Mouse (Mus musculus) urinary bladder, adult 2 months (tissue): ENCODE measurements around the gene Lrrn1. TPM values are rescaled to one million over a fixed set of nuclear protein-coding genes. Genes with fewer than 3 reads are reported as not detected.

ENCODE experiments used
- DNase-seq: peaks from one replicate; pipeline ENCODE4 v3.0.0; 2022; ENCODE audit warnings: low spot score
- polyA plus RNA-seq: library from polyadenylated mRNA; depleted of rRNA; stranded (reverse); fragments of >200 nt; gene quantifications from 2 replicates; pipeline ENCODE4 v1.2.3, GENCODE M21; 2012

Gene Lrrn1
- polyA plus RNA-seq, 1 experiment = 0.58 TPM

- no peak for DNase-seq
Measured at GRCm38 (mm10) chr6:107583759-107584383, 54.3 kb downstream of the Lrrn1 start.

DNA sequence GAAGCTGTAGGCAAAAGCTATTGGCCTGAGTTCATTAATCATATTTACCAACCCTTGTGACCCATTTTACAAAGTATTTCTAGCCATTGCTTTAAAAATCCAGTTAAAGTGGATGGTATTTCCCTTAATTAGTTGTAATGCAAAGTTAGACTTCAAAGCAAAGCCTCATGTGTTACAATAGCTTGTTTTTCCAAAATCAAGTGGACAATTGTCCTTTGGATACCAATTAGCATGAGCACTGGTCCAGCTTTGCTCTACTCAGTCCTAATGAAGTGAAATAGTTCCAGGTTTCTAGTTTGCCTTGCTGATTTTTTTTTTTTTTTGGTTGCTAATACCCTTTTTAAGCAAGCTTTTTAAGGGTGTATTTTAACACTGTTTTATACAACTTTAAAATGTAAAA is 75.6 kb downstream of the Lrrn1 start:
- no peak for DNase-seq

- no peak for DNase-seq
Measured at GRCm38 (mm10) chr6:107614288-107614687, 84.7 kb downstream of the Lrrn1 start.
